Mouse (Mus musculus) left cerebral cortex, adult 8-10 months (tissue): Measurements from ENCODE around the gene Prickle4. TPM values are rescaled to one million over a fixed set of nuclear protein-coding genes. Genes with fewer than 3 reads are reported as not detected.

Experiments used
- DNase-seq, 2 experiments: peaks; one replicate each; pipeline ENCODE4 v3.0.0; 2022; ENCODE audit warnings: low spot score in 2 of 2
- total RNA-seq, 4 experiments: library from RNA; stranded (reverse); gene quantifications; 2 replicates each; pipeline ENCODE4 v1.2.4; 2022

Prickle4 gene
- 1 to 10 TPM; 1.8 to 5.2 (median 4.3) TPM for total RNA-seq

GRCm38 (mm10) chr17:47694503-47695336 is at the start of gene Prickle4:
Gene Prickle4, minus strand, starts transcription at chr17:47694736.
- DNase-seq = peak; percentile 91 to 95

DNA sequence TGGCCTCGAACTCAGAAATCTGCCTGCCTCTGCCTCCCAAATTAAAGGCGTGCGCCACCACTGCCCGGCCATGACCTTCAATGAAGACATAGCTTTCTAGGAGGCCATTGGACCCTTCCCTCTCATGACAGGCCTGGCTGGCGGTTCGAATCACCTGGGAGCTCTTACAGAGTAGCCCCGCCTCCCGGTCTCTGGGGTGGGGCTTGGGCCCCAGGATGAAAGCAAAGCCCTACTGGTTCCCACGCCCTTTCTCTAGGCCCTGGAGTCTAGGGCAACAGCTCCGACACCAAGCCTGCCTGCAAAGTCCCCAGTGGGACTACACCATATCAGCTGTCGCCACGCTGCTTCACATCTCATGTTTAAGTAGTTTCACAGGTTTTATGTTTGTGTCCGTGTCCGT is 49.5 kb upstream of the Prickle4 start:
- DNase-seq = no peak

- no peak for DNase-seq
These were observed 48.6 kb upstream of the Prickle4 start for GRCm38 (mm10) chr17:47742991-47743734.

DNA sequence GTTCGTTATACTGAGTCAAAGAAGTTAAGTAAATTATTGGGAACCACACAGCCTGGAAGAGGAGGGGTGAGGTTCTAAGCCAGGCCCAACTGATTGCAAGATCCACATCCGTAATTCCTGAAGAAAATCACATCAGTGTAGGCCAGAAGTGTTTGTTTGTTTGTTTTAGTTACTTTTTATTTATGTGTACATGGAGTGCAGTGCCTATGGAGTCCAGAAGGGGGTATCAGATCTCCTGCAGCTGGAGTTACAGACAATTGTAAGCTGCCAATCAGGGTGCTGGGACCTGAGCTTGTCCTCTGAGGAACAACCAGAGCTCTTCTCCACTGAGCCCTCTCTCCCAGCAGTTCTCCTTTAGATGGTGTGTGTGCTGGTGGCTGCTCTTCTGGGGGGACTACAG is 45.6 kb upstream of the Prickle4 start:
- DNase-seq = no peak

DNA sequence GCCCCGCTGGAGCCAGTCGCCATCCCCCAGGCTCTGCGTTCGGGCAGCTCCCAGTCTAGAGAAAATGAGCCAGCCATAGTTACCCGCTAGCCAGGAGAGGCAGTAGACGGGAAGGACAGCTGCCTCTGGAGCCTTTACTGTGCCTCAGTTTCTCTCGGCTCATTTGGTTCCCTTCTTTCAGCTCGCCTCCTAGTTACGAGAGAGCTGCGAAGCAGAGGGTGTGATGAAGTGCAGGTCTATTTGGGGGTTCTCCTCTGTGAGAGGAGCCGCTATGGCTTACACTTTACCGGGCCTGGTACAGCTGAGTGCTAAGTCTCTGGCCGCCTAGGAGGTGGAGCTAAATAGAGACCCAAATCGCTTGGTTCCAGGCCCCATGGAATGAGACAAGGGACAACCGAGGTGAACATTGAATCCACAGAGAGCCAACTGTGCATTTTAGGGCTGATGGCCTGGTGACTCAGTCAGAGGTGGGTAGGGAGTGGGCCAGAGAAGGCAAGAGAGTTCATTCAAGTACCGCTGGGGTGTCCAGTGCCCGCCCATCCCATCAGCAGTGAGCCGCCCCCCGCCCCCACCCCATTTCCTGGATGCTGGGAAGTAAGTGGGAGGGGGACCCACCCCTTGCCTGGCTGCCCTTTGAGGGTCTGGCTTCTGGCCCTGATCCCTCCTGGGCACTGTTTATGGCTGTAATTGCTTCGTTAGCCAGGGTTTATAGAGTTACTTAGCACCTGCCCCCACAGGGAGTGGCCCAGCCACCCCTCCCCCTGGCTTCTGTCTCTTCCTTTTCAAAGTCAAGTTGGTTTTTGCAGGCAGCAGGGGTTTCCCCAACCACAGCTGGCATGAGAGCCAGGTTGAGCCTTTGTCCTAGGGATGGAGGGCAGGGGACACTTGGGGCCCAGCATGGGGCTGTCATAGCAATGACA is 44.6 kb upstream of the Prickle4 start:
- no peak for DNase-seq

DNA sequence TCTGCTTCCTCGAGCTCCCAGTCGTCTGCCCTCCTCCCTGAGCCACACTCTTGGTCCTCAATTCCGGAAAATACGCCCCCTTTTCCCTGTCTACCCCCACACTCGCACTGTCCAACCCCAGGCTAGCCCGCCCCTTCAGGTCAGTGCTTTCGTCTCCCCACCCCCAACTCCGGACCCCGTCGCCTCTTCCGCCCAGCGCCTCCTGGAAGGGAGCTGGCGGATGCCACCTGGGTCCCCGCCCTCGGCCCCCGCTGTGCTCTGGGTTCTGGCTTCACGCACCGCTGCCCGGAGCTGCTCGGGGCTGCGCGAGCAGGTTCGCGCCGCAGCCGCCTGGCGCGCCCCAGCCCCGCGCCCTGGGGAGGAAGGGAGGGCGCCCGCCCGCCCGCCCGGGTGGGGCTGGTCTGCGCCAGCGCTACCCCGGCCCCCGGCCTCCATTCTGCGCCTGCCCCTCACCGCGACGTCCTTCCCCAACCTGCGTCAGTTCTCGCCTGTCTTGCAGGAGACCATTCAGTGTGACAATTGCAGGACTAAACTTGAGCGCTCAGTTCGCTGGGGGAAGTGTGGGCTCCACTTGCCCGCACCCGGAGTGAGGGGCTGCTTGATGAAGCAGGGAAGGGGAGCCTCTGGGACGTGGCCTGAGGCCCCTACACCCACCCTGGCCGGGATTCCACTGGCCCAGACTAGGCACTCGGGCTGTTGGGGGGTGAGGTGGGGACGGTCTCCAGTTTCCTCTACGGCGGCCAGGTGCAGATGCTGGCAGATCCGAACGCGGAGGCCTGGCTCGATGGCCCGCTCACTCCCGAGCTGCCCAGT is 43.7 kb upstream of the Prickle4 start:
- DNase-seq = no peak

DNA sequence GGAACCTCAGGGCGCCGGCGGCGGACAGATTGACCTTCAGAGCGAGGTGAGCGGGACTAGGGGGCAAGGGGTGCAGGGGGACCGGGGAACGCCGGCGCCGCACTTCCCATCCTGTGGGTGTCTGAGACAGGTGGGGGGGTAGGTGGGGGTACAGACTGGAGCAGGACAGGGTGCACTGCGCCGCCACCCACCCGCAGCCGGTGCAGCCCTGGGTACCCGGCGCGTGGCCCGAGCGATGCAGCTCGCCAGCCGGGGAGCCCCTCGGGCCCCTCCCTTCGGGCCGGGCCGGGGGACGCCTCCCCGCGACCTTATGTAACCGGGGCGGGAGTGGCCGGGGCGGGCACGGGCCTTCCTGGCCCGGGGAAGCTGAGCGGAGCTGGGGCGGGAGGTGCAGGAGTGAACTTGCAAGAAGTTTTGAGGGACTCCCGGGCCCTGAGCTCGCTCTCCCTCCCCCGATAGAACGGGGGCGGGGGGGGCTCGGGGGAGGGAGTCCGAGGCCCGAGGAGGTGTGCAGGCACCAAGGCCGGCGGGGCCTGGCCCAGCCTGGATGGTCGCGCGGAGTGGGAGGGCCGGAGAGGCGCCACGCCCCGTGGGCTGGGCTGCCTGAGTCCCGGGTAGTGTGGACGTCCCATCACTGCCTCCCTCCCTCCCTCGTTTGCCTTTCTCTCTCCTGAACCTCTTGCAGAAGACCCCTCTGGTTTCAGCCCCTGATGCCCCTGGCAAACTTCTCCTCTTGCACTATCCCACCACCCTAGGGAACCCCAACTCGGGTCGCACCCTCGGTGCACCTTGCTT is 42.9 kb upstream of the Prickle4 start:
- DNase-seq = peak; percentile 34 to 84

DNA sequence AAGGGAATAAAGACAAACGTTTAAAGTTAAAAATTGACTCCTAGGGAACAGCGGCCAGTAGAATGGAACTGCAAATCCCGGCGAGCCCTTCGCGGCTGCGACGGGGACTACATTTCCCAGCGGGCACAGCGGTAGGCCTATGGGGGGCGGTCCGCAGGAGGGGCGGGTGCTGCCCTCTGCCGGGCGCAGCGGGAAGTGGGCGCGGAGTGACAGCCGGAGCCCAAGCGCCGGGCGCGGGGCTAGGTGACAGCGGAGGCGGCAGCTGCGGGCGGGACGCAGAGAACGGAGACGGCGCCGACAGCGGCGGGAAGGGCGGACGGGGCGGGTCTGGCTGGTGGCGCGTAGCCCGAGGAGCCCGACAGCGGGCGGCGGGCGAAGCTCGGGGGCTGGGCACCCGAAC is 42.3 kb upstream of the Prickle4 start, which contains the start of gene Tfeb:
Gene Tfeb (plus strand): TSS at position 175 of the 400 bp plus-strand sequence.
- DNase-seq = peak; percentile 89 to 95

DNA sequence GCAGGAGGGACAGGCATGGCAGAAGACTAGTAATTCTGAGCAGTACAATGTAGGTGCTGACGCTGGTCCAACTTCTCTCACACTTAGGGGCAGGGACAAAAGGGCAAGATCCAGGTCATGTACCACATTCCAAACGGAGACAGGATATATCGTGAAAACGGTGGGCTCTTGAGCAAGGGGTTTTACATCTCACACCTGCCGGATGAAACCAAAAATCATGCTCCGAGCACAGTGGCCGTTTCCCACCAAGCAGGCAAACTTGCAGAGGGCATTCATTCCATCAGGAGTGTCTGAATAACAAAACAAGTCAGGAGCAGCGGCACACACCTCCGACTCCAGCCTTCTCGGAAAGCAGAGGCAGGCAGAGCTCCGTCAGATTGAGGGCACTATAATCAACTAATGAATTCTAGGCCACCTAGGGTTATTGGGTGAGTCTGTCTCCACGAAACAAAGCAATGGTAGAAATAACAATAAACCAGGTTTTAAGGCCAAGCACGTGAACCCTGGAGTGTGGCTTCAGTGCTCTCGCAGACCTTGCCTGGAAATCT is 41.1 kb upstream of the Prickle4 start:
- DNase-seq = no peak

GRCm38 (mm10) chr17:47730633-47731575 is 36.4 kb upstream of the Prickle4 start:
- DNase-seq = no peak

DNA sequence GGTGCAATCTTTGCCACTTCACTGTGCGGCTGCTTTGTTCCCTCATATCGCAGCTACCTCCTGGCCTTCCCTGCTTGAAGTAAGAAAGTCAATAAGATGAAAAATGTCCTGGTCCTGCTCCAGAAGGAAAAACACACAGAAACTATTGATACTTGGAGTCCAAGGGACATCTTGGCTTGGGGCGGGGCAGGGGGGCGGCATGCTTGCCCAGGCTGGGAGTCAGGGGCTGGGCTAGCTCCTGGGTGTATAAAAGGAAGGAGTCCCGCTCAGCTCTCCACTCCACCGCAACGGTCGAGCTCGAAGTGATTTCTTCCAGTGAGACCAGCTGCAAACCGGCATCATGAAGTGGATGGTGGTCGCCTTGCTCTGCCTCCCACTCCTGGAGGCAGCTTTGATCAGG is 32.0 kb upstream of the Prickle4 start, which contains the start of gene Pgc:
Gene Pgc (plus strand): TSS at position 277 of the 400 bp plus-strand sequence.
- no peak for DNase-seq

GRCm38 (mm10) chr17:47721183-47721582 is 26.6 kb upstream of the Prickle4 start:
- no peak for DNase-seq

- DNase-seq = no peak
These were observed 20.5 kb upstream of the Prickle4 start for GRCm38 (mm10) chr17:47715037-47715436.

DNA sequence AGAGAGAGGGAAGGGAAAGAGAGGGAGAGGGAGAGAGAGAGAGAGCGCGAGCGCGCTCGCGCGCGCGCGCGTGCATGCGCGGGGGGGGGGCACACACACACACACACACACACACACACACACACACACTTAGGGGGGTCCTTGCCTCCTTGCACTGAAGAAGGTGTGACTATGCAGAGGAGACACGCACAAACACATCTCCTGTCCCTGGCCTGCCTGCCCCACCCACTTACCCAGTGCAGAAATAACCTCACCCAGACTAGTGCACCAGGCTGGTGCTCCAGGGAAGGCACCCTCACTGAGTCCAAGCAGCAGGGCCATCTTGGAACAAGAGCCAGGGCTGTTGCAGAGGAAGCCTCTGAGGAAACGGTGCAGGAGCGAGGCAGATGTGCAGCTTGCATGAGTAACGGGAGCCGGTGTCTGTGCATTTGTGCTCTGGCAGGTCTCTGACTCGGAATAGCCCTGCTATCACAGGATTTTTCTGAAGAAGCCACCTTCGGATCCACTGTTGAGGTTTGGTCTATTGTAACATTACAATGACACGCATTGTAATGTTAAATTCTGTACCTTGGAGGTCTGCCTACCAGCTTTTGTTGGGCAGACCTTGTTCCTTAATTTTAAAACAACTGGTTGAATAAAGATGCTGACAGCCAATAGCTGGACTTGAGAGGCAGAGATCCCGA is 18.5 kb upstream of the Prickle4 start:
- no peak for DNase-seq

DNA sequence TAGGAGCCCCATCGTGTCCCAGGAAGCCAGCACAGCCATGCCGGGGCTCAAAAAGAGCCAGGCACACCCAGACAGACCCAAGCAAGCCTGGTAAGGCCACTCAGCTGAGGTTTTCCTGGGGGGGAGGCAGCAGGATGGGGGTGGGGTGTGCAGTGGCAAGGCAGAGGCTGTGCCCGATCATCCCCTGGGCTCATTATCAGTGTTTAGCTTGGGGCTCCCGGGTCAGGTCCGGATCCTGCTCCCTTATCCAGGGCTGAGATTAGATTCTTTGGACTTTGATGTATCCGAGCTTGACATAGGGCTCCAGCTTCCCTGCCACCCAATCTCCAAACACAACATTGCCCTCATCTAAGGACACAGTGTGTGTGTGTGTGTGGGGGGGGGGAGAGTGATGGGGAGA is 17.3 kb upstream of the Prickle4 start:
- DNase-seq = no peak

DNA sequence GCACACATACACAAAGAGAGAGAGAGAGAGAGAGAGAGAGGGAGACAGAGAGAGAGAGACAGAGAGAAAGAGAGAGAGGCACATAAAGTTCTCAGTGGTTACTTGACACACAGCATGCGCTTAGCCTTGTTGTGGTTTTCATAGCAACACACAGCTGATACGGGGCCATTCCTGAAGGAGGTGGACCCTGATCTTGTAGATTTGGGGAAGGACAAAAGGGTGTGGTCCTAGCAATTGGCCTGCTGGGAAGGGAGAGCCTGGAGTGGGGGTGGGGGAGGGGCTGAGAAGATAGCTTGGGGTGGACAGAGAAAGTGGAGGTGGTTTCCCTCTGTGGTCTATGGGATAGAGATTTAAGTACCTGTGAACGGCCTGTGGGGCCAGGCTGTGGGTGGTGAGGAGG is 15.5 kb upstream of the Prickle4 start:
- DNase-seq = no peak

DNA sequence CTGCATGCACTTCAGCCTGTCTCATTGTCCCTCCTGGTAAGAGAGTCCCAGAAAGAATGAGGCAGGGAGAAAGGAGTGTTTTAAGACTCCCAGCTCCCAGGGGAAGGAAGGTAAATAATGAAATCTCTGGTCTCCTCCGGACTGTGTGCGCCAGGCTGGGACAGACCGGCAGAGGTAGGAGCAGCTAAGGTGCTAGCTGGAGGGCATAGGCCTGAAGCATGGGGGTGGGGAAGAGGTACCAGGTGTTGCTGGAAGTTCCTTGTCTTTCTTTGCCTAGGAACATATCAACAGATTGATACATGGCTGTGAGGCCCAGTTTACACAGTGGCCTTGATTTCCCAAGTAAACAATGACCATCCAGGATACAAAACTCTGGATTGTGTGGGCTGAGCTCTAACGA is 14.4 kb upstream of the Prickle4 start:
- DNase-seq = no peak

DNA sequence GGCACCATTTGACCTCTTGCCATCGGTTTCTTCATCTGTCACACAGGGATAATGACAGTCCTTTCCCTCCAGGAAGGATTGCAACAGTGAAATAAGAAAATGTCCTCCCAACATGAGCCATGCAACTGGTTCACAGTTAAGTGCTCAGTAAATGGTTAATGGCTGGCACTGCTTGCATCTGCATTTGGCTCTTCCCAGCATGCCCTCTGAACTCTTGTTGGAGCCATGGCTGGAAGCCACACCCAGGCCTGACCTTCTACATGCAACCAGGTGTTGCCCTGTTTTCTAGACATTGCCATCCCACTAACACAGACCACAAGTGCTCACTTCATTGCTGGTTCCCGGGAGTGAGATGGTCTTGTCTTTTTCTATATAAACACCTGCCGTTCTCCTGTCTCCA is 13.4 kb upstream of the Prickle4 start:
- no peak for DNase-seq
